Comparison of ENCODE assay signal across 8 mouse cellular contexts in genomic region chr14:84442528-84443287, GRCm38 (mm10). TPM values are rescaled to one million over a fixed set of nuclear protein-coding genes. Genes with fewer than 3 reads are reported as not detected.
DNase-seq lines count a peak whose midpoint lies in the region; ATAC-seq and TF ChIP-seq lines count a peak whose summit lies in the region.

No protein-coding gene starts in this region.

- peak overlapping the region; percentile 70 for H3K9ac ChIP-seq in CH12.LX (ENCODE audit: insufficient read depth, low read depth)
- peak overlapping the region; percentile 68 for H3K9ac ChIP-seq in forebrain, embryonic 13.5 days
- peak overlapping the region; percentile 76 for H3K9ac ChIP-seq in hindbrain, postnatal 0 days (replicated peaks; ENCODE audit: low read length)
- peak overlapping the region; percentile 66 for H3K9ac ChIP-seq in midbrain, embryonic 13.5 days (replicated peaks)

- no peaks in the 10 kb centered on the region for H3K4me1 ChIP-seq in CH12.LX (ENCODE audit: control insufficient read depth in 1 of 2, insufficient read depth in 2 of 2)
- H3K4me1 ChIP-seq in forebrain, embryonic 13.5 days, result peaks cover 14% of the 10 kb centered on the region
- H3K4me1 ChIP-seq in hindbrain, postnatal 0 days (ENCODE audit: insufficient read depth, low read length), result peaks cover 5% of the 10 kb centered on the region; the same call in 1 of the 2 replicates
- peaks cover 15% of the 10 kb centered on the region for H3K4me1 ChIP-seq in midbrain, embryonic 13.5 days (replicated peaks)

- H3K36me3 ChIP-seq in CH12.LX (replicated peaks in 1 of 2; ENCODE audit: control insufficient read depth in 1 of 2, insufficient read depth in 1 of 2, low read length in 1 of 2), result no peaks in the 10 kb centered on the region
- H3K36me3 ChIP-seq in forebrain, embryonic 13.5 days (ENCODE audit: poor library complexity, severe bottlenecking), result no peaks in the 10 kb centered on the region
- no peaks in the 10 kb centered on the region for H3K36me3 ChIP-seq in hindbrain, postnatal 0 days (ENCODE audit: insufficient read depth, low read length)
- H3K36me3 ChIP-seq in midbrain, embryonic 13.5 days, result no peaks in the 10 kb centered on the region

- peak overlapping the region; percentile 94 for H3K27ac ChIP-seq in CH12.LX (ENCODE audit: insufficient read depth, low read depth)
- peak overlapping the region; percentile 87 for H3K27ac ChIP-seq in forebrain, embryonic 13.5 days
- peak overlapping the region; percentile 86 for H3K27ac ChIP-seq in hindbrain, postnatal 0 days
- peak overlapping the region; percentile 87 for H3K27ac ChIP-seq in midbrain, embryonic 13.5 days

- no peak for TF ChIP-seq CTCF in CH12.LX (conservative IDR thresholded peaks at IDR 0.05 in 1 of 2, IDR thresholded peaks at IDR 0.05 in 1 of 2; ENCODE audit: low read depth in 2 of 2, low read length in 2 of 2)
- no peak for TF ChIP-seq CTCF in hindbrain, postnatal 0 days (IDR thresholded peaks at IDR 0.05; ENCODE audit: low read depth)

- no peak for TF ChIP-seq RAD21 in CH12.LX (IDR thresholded peaks at IDR 0.05; ENCODE audit: low read depth, low read length)

- TF ChIP-seq EP300 in CH12.LX (IDR thresholded peaks at IDR 0.05; ENCODE audit: low read length), result no peak

- no peaks in the 10 kb centered on the region for H3K27me3 ChIP-seq in CH12.LX (replicated peaks)
- peaks cover 16% of the 10 kb centered on the region for H3K27me3 ChIP-seq in forebrain, embryonic 13.5 days
- H3K27me3 ChIP-seq in hindbrain, postnatal 0 days (ENCODE audit: insufficient read depth, low read length), result no peaks in the 10 kb centered on the region
- peaks cover 13% of the 10 kb centered on the region for H3K27me3 ChIP-seq in midbrain, embryonic 13.5 days

- peak overlapping the region; percentile 6; the same call in 1 of the 2 replicates for H3K4me2 ChIP-seq in CH12.LX (ENCODE audit: insufficient read depth, low read depth, poor library complexity, severe bottlenecking)
- H3K4me2 ChIP-seq in forebrain, embryonic 13.5 days, result peak overlapping the region; percentile 91
- H3K4me2 ChIP-seq in hindbrain, postnatal 0 days (ENCODE audit: low read depth, low read length), result peak overlapping the region; percentile 85
- peak overlapping the region; percentile 94 for H3K4me2 ChIP-seq in midbrain, embryonic 13.5 days (replicated peaks)

- H3K4me3 ChIP-seq in CH12.LX (replicated peaks in 1 of 3; ENCODE audit: low read depth in 2 of 3, low read length in 2 of 3, poor library complexity in 1 of 3), result peak overlapping the region; percentile 49 to 67 (median 61)
- H3K4me3 ChIP-seq in forebrain, embryonic 13.5 days, result peak overlapping the region; percentile 64
- H3K4me3 ChIP-seq in hindbrain, postnatal 0 days (ENCODE audit: low read length), result peak overlapping the region; percentile 81
- H3K4me3 ChIP-seq in midbrain, embryonic 13.5 days (replicated peaks), result peak overlapping the region; percentile 70

- no peaks in the 10 kb centered on the region for H3K79me2 ChIP-seq in CH12.LX (replicated peaks; ENCODE audit: control insufficient read depth, extremely low read depth, insufficient read depth, poor library complexity, severe bottlenecking)

- DNase-seq in CH12.LX (ENCODE audit: extremely low read depth), result no peak
- peak; percentile 9 for DNase-seq in adrenal gland, postnatal 10 days
- DNase-seq in hindbrain, postnatal 0 days (ENCODE audit: low spot score), result peak; percentile 82
- peak; percentile 47 to 54 for DNase-seq in left cerebral cortex, postnatal 25 days (ENCODE audit: low spot score in 2 of 2)
- peak; percentile 3 for DNase-seq in yolk sac, embryonic 10.5 days (ENCODE audit: low spot score)
- DNase-seq in ovary, postnatal 14 days (ENCODE audit: low spot score), result no peak

- TF ChIP-seq POLR2A in CH12.LX (IDR thresholded peaks at IDR 0.05; ENCODE audit: low read depth, low read length), result no peak

- in situ Hi-C loops in CH12.LX (cut with MboI; ENCODE audit: low pct_ligation_motif_present, low pct_unique_long_range_greater_than_20kb, low sequenced_read_pairs), result loop anchor here (25.0 kb wide), 1 partner anchor 180 kb away; no protein-coding TSS in a partner anchor

- under 1% methylated on average over 27 of the region's 30 CpGs for WGBS in forebrain, embryonic 13.5 days
- 0% methylated on average over 28 of the region's 30 CpGs for WGBS in hindbrain, postnatal 0 days
- WGBS in midbrain, embryonic 13.5 days, result under 1% methylated on average over 29 of the region's 30 CpGs

- intact Hi-C loops in left cerebral cortex, postnatal 25 days (cut with DNase I), result loop anchor here (5.0 to 10.0 kb wide), 2 partner anchors 1462 to 1715 kb away; no protein-coding TSS in a partner anchor

- peak; percentile 56 for ATAC-seq in forebrain, embryonic 13.5 days
- peak; percentile 56 for ATAC-seq in hindbrain, postnatal 0 days
- peak; percentile 64 for ATAC-seq in midbrain, embryonic 13.5 days

- dilution Hi-C loops in CH12.LX (cut with MboI; ENCODE audit: extremely low pct_ligation_motif_present, extremely low pct_unique_long_range_greater_than_20kb, low sequenced_read_pairs), result no loop called here

- H3K9me3 ChIP-seq in CH12.LX (replicated peaks; ENCODE audit: low read length), result peaks cover 34% of the 10 kb centered on the region
- no peaks in the 10 kb centered on the region for H3K9me3 ChIP-seq in forebrain, embryonic 13.5 days (replicated peaks)
- H3K9me3 ChIP-seq in hindbrain, postnatal 0 days (ENCODE audit: low read length), result no peaks in the 10 kb centered on the region
- no peaks in the 10 kb centered on the region for H3K9me3 ChIP-seq in midbrain, embryonic 13.5 days

TF ChIP-seq in CH12.LX, 34 proteins besides CTCF, POLR2A, EP300 and RAD21:
- TF ChIP-seq ZKSCAN1 (IDR thresholded peaks at IDR 0.05; ENCODE audit: borderline replicate concordance, low read depth, low read length) (no peak), MXI1 (IDR thresholded peaks at IDR 0.05; ENCODE audit: low read depth, low read length) (peak; percentile 25; the same call in 1 of the 2 replicates), HCFC1 (IDR thresholded peaks at IDR 0.05; ENCODE audit: low read depth, low read length) (no peak), ETS1 (conservative IDR thresholded peaks at IDR 0.05; ENCODE audit: low read depth, low read length) (no peak), ZMIZ1 (IDR thresholded peaks at IDR 0.05; ENCODE audit: low read depth, low read length) (no peak), IRF4 (IDR thresholded peaks at IDR 0.05; ENCODE audit: low read depth, low read length) (no peak), JUND (conservative IDR thresholded peaks at IDR 0.05; ENCODE audit: low read depth, low read length) (no peak), NELFE (IDR thresholded peaks at IDR 0.05; ENCODE audit: low read depth, low read length) (no peak), SMC3 (IDR thresholded peaks at IDR 0.05; ENCODE audit: low read depth, low read length) (no peak), MEF2A (IDR thresholded peaks at IDR 0.05; ENCODE audit: borderline replicate concordance, low read depth, low read length) (no peak), MAFK (IDR thresholded peaks at IDR 0.05; ENCODE audit: insufficient replicate concordance, low read length) (no peak), USF2 (conservative IDR thresholded peaks at IDR 0.05; ENCODE audit: low read depth, low read length) (no peak), CHD1 (IDR thresholded peaks at IDR 0.05; ENCODE audit: low read depth, low read length) (no peak), JUN (IDR thresholded peaks at IDR 0.05; ENCODE audit: insufficient read depth, low read depth, low read length) (no peak), NRF1 (IDR thresholded peaks at IDR 0.05; ENCODE audit: low read depth, low read length) (peak; percentile 75), BHLHE40 (IDR thresholded peaks at IDR 0.05; ENCODE audit: low read depth, low read length) (peak; percentile 8; the same call in 1 of the 2 replicates), E2F4 (IDR thresholded peaks at IDR 0.05; ENCODE audit: insufficient replicate concordance, low read depth, low read length) (no peak), POLR2AphosphoS2 (IDR thresholded peaks at IDR 0.05; ENCODE audit: low read depth, low read length) (no peak), GABPA (IDR thresholded peaks at IDR 0.05; ENCODE audit: insufficient replicate concordance, low read depth, low read length) (no peak), MYC (IDR thresholded peaks at IDR 0.05; ENCODE audit: low read depth, low read length) (no peak)

RNA-seq across cellular contexts. Expression of gene Pcdh17, which starts 0.7 kb away (rescaled TPM):
- total RNA-seq in CH12.LX (2012; rRNA removed) (0.67 and 0.85 TPM in 2 replicates), CH12.LX (2014; rRNA removed) (0.14 and 0.19 TPM in 2 replicates)
- polyA plus RNA-seq in CH12.LX (2012; ENCODE audit: insufficient read length, low read depth), result 0.30 and 0.41 TPM in 2 replicates
- 10 to 100 TPM; 12.4 to 20.0 TPM for total RNA-seq in adrenal gland, postnatal 10 days (2021)
- polyA plus RNA-seq in forebrain, embryonic 13.5 days (2015; fragmentation: Nextera tagmentation; extraction: Ambion mirVana), result 8.9 and 11.0 TPM in 2 replicates
- total RNA-seq in hindbrain, postnatal 0 days (2014; rRNA removed), result 57.3 and 62.8 TPM in 2 replicates
- polyA plus RNA-seq in hindbrain, postnatal 0 days (2015; fragmentation: Nextera tagmentation; extraction: Ambion mirVana), result 29.5 and 31.5 TPM in 2 replicates
- 10 to 100 TPM; 34.1 to 40.6 TPM for total RNA-seq in left cerebral cortex, postnatal 25 days (2021)
- polyA plus RNA-seq in midbrain, embryonic 13.5 days (2015; fragmentation: Nextera tagmentation; extraction: Ambion mirVana), result 15.3 and 17.6 TPM in 2 replicates

Comparison
In these comparisons a context has a peak if more than half of its experiments do, and no peak if none do; other contexts are left out.
1. DNase-seq: peak in adrenal gland, postnatal 10 days (single experiment), hindbrain, postnatal 0 days (single experiment), left cerebral cortex, postnatal 25 days (2 of 2) and yolk sac, embryonic 10.5 days (single experiment); none in CH12.LX (single experiment) and ovary, postnatal 14 days (single experiment).
2. H3K4me2 ChIP-seq: peak in every context shown above with its lines; median percentile 94 in midbrain, embryonic 13.5 days; 91 in forebrain, embryonic 13.5 days; 85 in hindbrain, postnatal 0 days; 6 in CH12.LX.
3. RNA of gene Pcdh17, which starts 0.7 kb away (total RNA-seq): 57.3 to 62.8 TPM in hindbrain, postnatal 0 days, 34.1 to 40.6 TPM in left cerebral cortex, postnatal 25 days and 12.4 to 20.0 TPM in adrenal gland, postnatal 10 days; 0.14 to 0.85 TPM in CH12.LX; every median in the first group is over 4 times any median in the second.
4. Peak in every context shown above with its lines, with median percentiles within 50 percentile points of each other: H3K27ac ChIP-seq, H3K4me3 ChIP-seq, H3K9ac ChIP-seq and ATAC-seq.